Mouse (Mus musculus) left cerebral cortex, postnatal 10 days (tissue): ENCODE data around the gene Pawr. TPM values are rescaled to one million over a fixed set of nuclear protein-coding genes. Genes with fewer than 3 reads are reported as not detected.

Experiments
- DNase-seq, 2 experiments: peaks; one replicate each; pipeline ENCODE4 v3.0.0; 2021 to 2022; ENCODE audit warnings: low spot score in 2 of 2, mixed read lengths in 1 of 2; ENCODE audit errors: extremely low spot score in 1 of 2
- intact Hi-C: fragments of 180-260 bp; cut with DNase I; formaldehyde crosslinking; loops from one replicate; pipeline ENCODE4 v1.15.1; 2025
- microRNA-seq: library from miRNA; unstranded; fragments of <30 nt; microRNA quantifications from one replicate; pipeline ENCODE4 v1.2.0, GENCODE M21; 2022
- total RNA-seq, 2 experiments: library from RNA; stranded (reverse); gene quantifications; 2 replicates each; pipeline ENCODE4 v1.2.3; 2021

Pawr gene
- total RNA-seq, 2 experiments from 2014 or later: 1.8 to 2.5 TPM

- intact Hi-C loops: loop anchor here (10.0 kb wide), 1 partner anchor 554 kb away; no protein-coding TSS in a partner anchor
- no peak for DNase-seq
Observed at GRCm38 (mm10) chr10:108450401-108450800, 118.5 kb downstream of the Pawr start.

- DNase-seq: no peak
- intact Hi-C loops: loop anchor here (10.0 kb wide), 1 partner anchor 553 kb away; no protein-coding TSS in a partner anchor
Observed at GRCm38 (mm10) chr10:108451516-108451915, 119.6 kb downstream of the Pawr start.

GRCm38 (mm10) chr10:108452421-108452820 is 120.5 kb downstream of the Pawr start:
- no peak for DNase-seq
- intact Hi-C loops: loop anchor here (10.0 kb wide), 1 partner anchor 552 kb away; no protein-coding TSS in a partner anchor

- intact Hi-C loops: loop anchor here (10.0 kb wide), 1 partner anchor 551 kb away; no protein-coding TSS in a partner anchor
- peak in 1 of 2 experiments; percentile 44 for DNase-seq
Observed at GRCm38 (mm10) chr10:108453561-108453960, 121.6 kb downstream of the Pawr start.

GRCm38 (mm10) chr10:108454691-108455117 is 122.8 kb downstream of the Pawr start:
- DNase-seq: peak; percentile 35 to 63
- intact Hi-C loops: loop anchor here (10.0 kb wide), 1 partner anchor 550 kb away; no protein-coding TSS in a partner anchor

- no peak for DNase-seq
- intact Hi-C loops: loop anchor here (10.0 kb wide), 1 partner anchor 550 kb away; no protein-coding TSS in a partner anchor
Observed at GRCm38 (mm10) chr10:108455204-108455603, 123.3 kb downstream of the Pawr start.

GRCm38 (mm10) chr10:108455883-108456282 is 124.0 kb downstream of the Pawr start:
- intact Hi-C loops: loop anchor here (10.0 kb wide), 1 partner anchor 549 kb away; no protein-coding TSS in a partner anchor
- DNase-seq: no peak

GRCm38 (mm10) chr10:108457054-108457453 is 125.1 kb downstream of the Pawr start:
- intact Hi-C loops: loop anchor here (10.0 kb wide), 1 partner anchor 548 kb away; no protein-coding TSS in a partner anchor
- no peak for DNase-seq

GRCm38 (mm10) chr10:108461862-108462261 is 129.9 kb downstream of the Pawr start:
- DNase-seq: no peak
- intact Hi-C loops: no loop called here

Small RNA genes lying within 50 kb of the gene (microRNA-seq; reads per million reads assigned to microRNA genes)
- not detected for gene Gm25591

Other genes starting within 250 kb of the Pawr start
- gene Ppp1r12a, start 169.9 kb upstream of the Pawr start, total RNA-seq: 100 to 1,000 TPM; 103 to 109 TPM